Mouse (Mus musculus): ENCODE data around the gene Npas4.

DNA sequence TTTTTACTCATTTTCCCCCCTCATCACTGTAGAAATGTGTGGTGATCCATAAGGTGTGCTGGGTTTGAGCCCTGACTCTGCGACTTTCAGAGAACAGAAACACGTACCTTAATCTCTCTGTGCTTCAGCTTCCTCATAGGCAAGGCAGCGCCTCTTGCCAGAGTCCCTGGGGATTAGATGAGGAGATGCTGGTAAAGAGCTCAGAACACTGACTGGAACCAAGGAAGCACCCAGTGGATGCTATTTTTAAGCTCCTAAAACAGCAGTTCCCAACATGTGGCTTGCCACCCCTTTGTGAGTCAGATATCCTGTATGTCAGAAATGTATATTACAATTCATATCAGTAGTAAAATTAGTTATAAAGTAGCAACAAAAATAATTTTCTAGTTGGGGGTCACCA lies 28.1 kb upstream of the Npas4 start:
- TF ChIP-seq CTCF (IDR thresholded peaks at IDR 0.05; ENCODE audit: insufficient read depth, low read length) (no peak), POLR2A (IDR thresholded peaks at IDR 0.05; ENCODE audit: borderline replicate concordance, extremely low read depth, low read depth, low read length) (no peak)

All from lung, adult 2 months (tissue).